In genomic region chr17:51760251-51760887, GRCm38 (mm10) we compare ENCODE assay signal across 8 mouse cellular contexts.
DNase-seq lines count a peak whose midpoint lies in the region; ATAC-seq lines count a peak whose summit lies in the region.
"Had no signal": no experiment of that assay in that cellular context is flagged by ENCODE, and none has a peak within 500 bp of the region (broad histone marks: within the 10 kb centered on the region; RNA-seq: fewer than 3 reads in every experiment).

No protein-coding gene starts in this region.

- no peak overlapping the region for H3K9ac ChIP-seq in hindbrain, embryonic 12.5 days
- 0 out of 2 replicates have a peak overlapping the region, but pooled peaks have one; percentile 28 for H3K9ac ChIP-seq in midbrain, embryonic 13.5 days (replicated peaks)

- DNase-seq in CD4-positive helper T cell, adult 2 months (ENCODE audit: low read depth, low spot score): peak; percentile 38
- no peak for DNase-seq in right cerebral cortex, adult 18-20 months
- DNase-seq in heart, embryonic 10.5 days (ENCODE audit: low spot score): no peak
- DNase-seq in spleen, adult 12 weeks (ENCODE audit: low spot score): no peak
- DNase-seq: thymus, postnatal 36 days had no signal

- H3K4me1 ChIP-seq in hindbrain, embryonic 12.5 days: peaks cover 14% of the 10 kb centered on the region
- H3K4me1 ChIP-seq in midbrain, embryonic 13.5 days (replicated peaks): peaks cover 16% of the 10 kb centered on the region
- no peaks in the 10 kb centered on the region for H3K4me1 ChIP-seq in heart, embryonic 10.5 days

- H3K4me3 ChIP-seq in hindbrain, embryonic 12.5 days: no peak overlapping the region
- peak overlapping the region; percentile 27 for H3K4me3 ChIP-seq in midbrain, embryonic 13.5 days (replicated peaks)
- no peak overlapping the region for H3K4me3 ChIP-seq in heart, embryonic 10.5 days

- H3K36me3 ChIP-seq in hindbrain, embryonic 12.5 days: 0 out of 2 replicates have a peak, but pooled peaks cover 8% of the 10 kb centered on the region
- peaks cover 27% of the 10 kb centered on the region for H3K36me3 ChIP-seq in midbrain, embryonic 13.5 days
- peaks cover 15% of the 10 kb centered on the region for H3K36me3 ChIP-seq in heart, embryonic 10.5 days

- ATAC-seq in common myeloid progenitor, adult 5-6 weeks (replicated peaks; ENCODE audit: low read depth, poor library complexity, severe bottlenecking): peak; percentile 55
- ATAC-seq in hindbrain, embryonic 12.5 days (ENCODE audit: low FRiP score): peak; percentile 75
- peak; percentile 79 for ATAC-seq in midbrain, embryonic 13.5 days

- H3K27ac ChIP-seq in hindbrain, embryonic 12.5 days: peak overlapping the region; percentile 42
- H3K27ac ChIP-seq in midbrain, embryonic 13.5 days: peak overlapping the region; percentile 71
- H3K27ac ChIP-seq in heart, embryonic 10.5 days: no peak overlapping the region

- H3K27me3 ChIP-seq in hindbrain, embryonic 12.5 days: no peaks in the 10 kb centered on the region
- H3K27me3 ChIP-seq in midbrain, embryonic 13.5 days: no peaks in the 10 kb centered on the region
- no peaks in the 10 kb centered on the region for H3K27me3 ChIP-seq in heart, embryonic 10.5 days (ENCODE audit: insufficient read depth, poor library complexity, severe bottlenecking)

- H3K4me2 ChIP-seq in hindbrain, embryonic 12.5 days (replicated peaks): peak overlapping the region; percentile 44
- H3K4me2 ChIP-seq in midbrain, embryonic 13.5 days (replicated peaks): peak overlapping the region; percentile 47

- no peaks in the 10 kb centered on the region for H3K9me3 ChIP-seq in hindbrain, embryonic 12.5 days (replicated peaks)
- no peaks in the 10 kb centered on the region for H3K9me3 ChIP-seq in midbrain, embryonic 13.5 days
- no peaks in the 10 kb centered on the region for H3K9me3 ChIP-seq in heart, embryonic 10.5 days

- 43% methylated on average over 17 of the region's 17 CpGs for WGBS in hindbrain, embryonic 12.5 days
- 44% methylated on average over 17 of the region's 17 CpGs for WGBS in midbrain, embryonic 13.5 days
- 86% methylated on average over 17 of the region's 17 CpGs for WGBS in heart, embryonic 10.5 days
